ENCODE assay signal across 13 mouse cellular contexts in the genomic region with DNA sequence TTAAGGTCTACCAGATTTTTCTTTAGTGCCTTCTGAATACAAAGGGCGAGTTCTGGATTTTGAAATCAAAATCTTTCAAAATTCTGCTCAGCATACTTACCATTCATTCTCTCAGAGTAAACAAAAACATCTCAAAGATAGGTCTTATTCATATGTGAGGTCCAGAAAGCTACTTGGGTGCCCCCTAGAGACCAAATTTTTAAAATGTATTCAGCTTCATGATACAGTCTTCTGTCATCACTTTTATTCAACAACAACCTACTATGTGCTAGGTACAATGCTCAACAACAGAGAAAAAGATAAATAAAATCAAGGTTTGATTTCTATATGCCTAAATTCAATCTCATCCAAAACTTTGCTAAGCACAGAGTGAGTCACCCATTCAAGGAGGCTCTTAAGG. TPM values are rescaled to one million over a fixed set of nuclear protein-coding genes. Genes with fewer than 3 reads are reported as not detected.
A peak's percentile ranks its signal among the peaks of the same experiment; 100 is the strongest.
DNase-seq lines count a peak whose midpoint lies in the region; ATAC-seq and TF ChIP-seq lines count a peak whose summit lies in the region.
"Had no signal": no experiment of that assay in that cellular context is flagged by ENCODE, and none has a peak within 500 bp of the region (broad histone marks: within the 10 kb centered on the region; RNA-seq: fewer than 3 reads in every experiment).

No protein-coding gene starts in this region.

- no peak overlapping the region for H3K9ac ChIP-seq in kidney, embryonic 15.5 days
- H3K9ac ChIP-seq: embryonic facial prominence, embryonic 15.5 days; heart, embryonic 15.5 days; neural tube, embryonic 15.5 days had no signal

- WGBS in kidney, adult 2 months: 89% methylated on average over 1 of the region's 1 CpGs
- 90% methylated on average over 1 of the region's 1 CpGs for WGBS in kidney, embryonic 15.5 days

- no peak for ATAC-seq in kidney, embryonic 15.5 days (replicated peaks; ENCODE audit: low FRiP score)
- ATAC-seq in erythroid progenitor cell, adult 5-6 weeks (replicated peaks; ENCODE audit: low FRiP score, poor library complexity, severe bottlenecking): no peak
- ATAC-seq: intestine, embryonic 16.5 days had no signal

- H3K27ac ChIP-seq in kidney, adult 2 months (ENCODE audit: insufficient read depth, low read depth, low read length): no peak overlapping the region
- H3K27ac ChIP-seq in kidney, embryonic 15.5 days: no peak overlapping the region
- H3K27ac ChIP-seq: embryonic facial prominence, embryonic 15.5 days; heart, embryonic 15.5 days; neural tube, embryonic 15.5 days had no signal

- no peaks in the 10 kb centered on the region for H3K36me3 ChIP-seq in kidney, adult 2 months (ENCODE audit: control insufficient read depth, insufficient read depth, low read length)
- H3K36me3 ChIP-seq in kidney, embryonic 15.5 days: no peaks in the 10 kb centered on the region
- H3K36me3 ChIP-seq: embryonic facial prominence, embryonic 15.5 days; heart, embryonic 15.5 days; neural tube, embryonic 15.5 days had no signal

- TF ChIP-seq CTCF in kidney, adult 2 months (conservative IDR thresholded peaks at IDR 0.05; ENCODE audit: insufficient read depth, insufficient read length, low read depth, low read length): no peak

- H3K4me3 ChIP-seq in kidney, adult 2 months (ENCODE audit: insufficient read depth, low read depth, low read length): no peak overlapping the region
- no peak overlapping the region for H3K4me3 ChIP-seq in kidney, embryonic 15.5 days (replicated peaks)
- H3K4me3 ChIP-seq: embryonic facial prominence, embryonic 15.5 days; heart, embryonic 15.5 days; neural tube, embryonic 15.5 days had no signal

- H3K4me2 ChIP-seq in kidney, embryonic 15.5 days: no peak overlapping the region
- H3K4me2 ChIP-seq: embryonic facial prominence, embryonic 15.5 days; heart, embryonic 15.5 days; neural tube, embryonic 15.5 days had no signal

- H3K27me3 ChIP-seq in kidney, adult 2 months (replicated peaks; ENCODE audit: control insufficient read depth, insufficient read depth, low read length): no peaks in the 10 kb centered on the region
- no peaks in the 10 kb centered on the region for H3K27me3 ChIP-seq in kidney, embryonic 15.5 days
- H3K27me3 ChIP-seq: embryonic facial prominence, embryonic 15.5 days; heart, embryonic 15.5 days; neural tube, embryonic 15.5 days had no signal

- H3K4me1 ChIP-seq in kidney, adult 2 months (ENCODE audit: control insufficient read depth, insufficient read depth, low read length): peaks cover 14% of the 10 kb centered on the region; the same call in 1 of the 2 replicates
- peaks cover 11% of the 10 kb centered on the region; the same call in 1 of the 2 replicates for H3K4me1 ChIP-seq in kidney, embryonic 15.5 days

- no peaks in the 10 kb centered on the region for H3K9me3 ChIP-seq in kidney, embryonic 15.5 days (replicated peaks)
- H3K9me3 ChIP-seq: embryonic facial prominence, embryonic 15.5 days; heart, embryonic 15.5 days; neural tube, embryonic 15.5 days had no signal

- no peak for TF ChIP-seq POLR2A in kidney, adult 2 months (IDR thresholded peaks at IDR 0.05; ENCODE audit: low read depth, low read length)

- DNase-seq in kidney, adult 2 months: peak; percentile 36
- DNase-seq in 3134 (ENCODE audit: extremely low read depth, insufficient read length, low spot score) (peak; percentile 19), 416B (ENCODE audit: low read depth) (peak; percentile 74)
- peak; percentile 75 for DNase-seq in induced T-regulatory cell, adult 2 months (ENCODE audit: low read depth)
- DNase-seq in testis, postnatal 14 days (ENCODE audit: low spot score): no peak

RNA-seq across cellular contexts. Expression of gene Cmpk1, which starts 4.0 kb away (rescaled TPM):
- 26.1 and 26.3 TPM in 2 replicates for polyA plus RNA-seq in kidney, adult 2 months (2012; rRNA removed)
- polyA plus RNA-seq in kidney, embryonic 15.5 days (2015; fragmentation: Nextera tagmentation; extraction: Ambion mirVana): 91.9 and 101 TPM in 2 replicates
- 21.3 and 43.2 TPM in 2 replicates for total RNA-seq in erythroid progenitor cell, adult 5-6 weeks (2015; ENCODE audit: low replicate concordance)
- total RNA-seq in erythroid progenitor cell, adult 5-6 weeks (2017; ENCODE audit: low replicate concordance): 28.8 and 51.5 TPM in 2 replicates

RNA-seq across cellular contexts. Expression of gene Stil, which starts 16.9 kb away (rescaled TPM):
- polyA plus RNA-seq in kidney, adult 2 months (2012; rRNA removed): 0.11 and 0.13 TPM in 2 replicates
- polyA plus RNA-seq in kidney, embryonic 15.5 days (2015; fragmentation: Nextera tagmentation; extraction: Ambion mirVana): 12.5 and 13.1 TPM in 2 replicates
- 96.2 and 98.1 TPM in 2 replicates for total RNA-seq in erythroid progenitor cell, adult 5-6 weeks (2015; ENCODE audit: low replicate concordance)
- total RNA-seq in erythroid progenitor cell, adult 5-6 weeks (2017; ENCODE audit: low replicate concordance): 73.3 and 112 TPM in 2 replicates

RNA-seq across cellular contexts. Expression of gene Foxe3, which starts 57.2 kb away (rescaled TPM):
- not detected in 2 replicates for polyA plus RNA-seq in kidney, adult 2 months (2012; rRNA removed)
- polyA plus RNA-seq in kidney, embryonic 15.5 days (2015; fragmentation: Nextera tagmentation; extraction: Ambion mirVana): not detected in 2 replicates
- not detected in 2 replicates for total RNA-seq in erythroid progenitor cell, adult 5-6 weeks (2015; ENCODE audit: low replicate concordance)
- not detected in 2 replicates for total RNA-seq in erythroid progenitor cell, adult 5-6 weeks (2017; ENCODE audit: low replicate concordance)
- total RNA-seq: left cerebral cortex, adult 8-10 months had no signal
- polyA plus RNA-seq: embryonic facial prominence, embryonic 15.5 days; heart, embryonic 15.5 days; intestine, embryonic 16.5 days; neural tube, embryonic 15.5 days; small intestine, adult 2 months had no signal

Comparison
In these comparisons a context has a peak if more than half of its experiments do, and no peak if none do; other contexts are left out.
1. RNA of gene Stil, which starts 16.9 kb away (polyA plus RNA-seq): 12.5 to 13.1 TPM in kidney, embryonic 15.5 days; 0.11 to 0.13 TPM in kidney, adult 2 months; every median in the first group is over 10 times any median in the second.